Mouse (Mus musculus) hindbrain, embryonic 12.5 days (tissue): ENCODE data around the gene Ramac. TPM values are rescaled to one million over a fixed set of nuclear protein-coding genes. Genes with fewer than 3 reads are reported as not detected.

ENCODE experiments used
- ATAC-seq: fragments of 200-750 bp; cut with Nextera tagmentation; 2 replicates; pipeline ENCODE4 v1.8.0; 2017; ENCODE audit warnings: moderate TSS enrichment; ENCODE audit not compliant: low FRiP score
- H3K27ac ChIP-seq: fragments of 300-500 bp; sonication (generic); 2 replicates; pipeline ENCODE4 v1.5.1; 2016; ENCODE audit warnings: mild to moderate bottlenecking
- H3K27me3 ChIP-seq: fragments of 300-500 bp; sonication (generic); 2 replicates; pipeline ENCODE4 v1.6.1; 2016; ENCODE audit warnings: mild to moderate bottlenecking
- H3K36me3 ChIP-seq: fragments of 300-500 bp; sonication (generic); 2 replicates; pipeline ENCODE4 v1.6.1; 2016; ENCODE audit warnings: mild to moderate bottlenecking
- H3K4me1 ChIP-seq: fragments of 300-500 bp; sonication (generic); 2 replicates; pipeline ENCODE4 v1.6.1; 2016
- H3K4me2 ChIP-seq: fragments of 300-500 bp; sonication (generic); replicated peaks from 2 replicates; pipeline ENCODE4 v1.6.1; 2016; ENCODE audit warnings: mild to moderate bottlenecking
- H3K4me3 ChIP-seq: fragments of 300-500 bp; sonication (generic); 2 replicates; pipeline ENCODE4 v1.5.1; 2016; ENCODE audit warnings: mild to moderate bottlenecking
- H3K9ac ChIP-seq: fragments of 300-500 bp; sonication (generic); 2 replicates; pipeline ENCODE4 v1.6.1; 2016; ENCODE audit warnings: mild to moderate bottlenecking, moderate library complexity
- H3K9me3 ChIP-seq: fragments of 300-500 bp; sonication (generic); replicated peaks from 2 replicates; pipeline ENCODE4 v1.6.1; 2016; ENCODE audit warnings: mild to moderate bottlenecking
- WGBS: fragments of 180-500 bp; shearing (Covaris S2); methylation state at CpG from one replicate; pipeline ENCODE4 v1.1.7; 2016; 5-methylcytosine and 5-hydroxymethylcytosine counted together
- polyA plus RNA-seq: library from polyadenylated mRNA; unstranded; fragments of >200 nt; fragmentation: Nextera tagmentation; extraction: Ambion mirVana; gene quantifications from 2 replicates; pipeline ENCODE4 v1.2.1, GENCODE M21; 2016

Ramac gene
- polyA plus RNA-seq, 1 experiment from 2014 or later: 117 TPM

- no peak overlapping the region for H3K4me2 ChIP-seq
- WGBS: 70% methylated on average over 9 of the region's 9 CpGs
- no peak overlapping the region for H3K9ac ChIP-seq
- no peak for ATAC-seq
- no peak overlapping the region for H3K27ac ChIP-seq
- no peaks in the 10 kb centered on the region for H3K27me3 ChIP-seq
- no peaks in the 10 kb centered on the region for H3K9me3 ChIP-seq
- no peaks in the 10 kb centered on the region for H3K4me1 ChIP-seq
- no peak overlapping the region for H3K4me3 ChIP-seq
- H3K36me3 ChIP-seq: no peaks in the 10 kb centered on the region
These were observed 27.3 kb upstream of the Ramac start for GRCm38 (mm10) chr7:81735300-81736048.

GRCm38 (mm10) chr7:81738720-81739385, 23.9 kb upstream of the Ramac start:
- no peak overlapping the region for H3K4me3 ChIP-seq
- H3K9me3 ChIP-seq: no peaks in the 10 kb centered on the region
- H3K27me3 ChIP-seq: no peaks in the 10 kb centered on the region
- no peak overlapping the region for H3K27ac ChIP-seq
- no peaks in the 10 kb centered on the region for H3K4me1 ChIP-seq
- H3K36me3 ChIP-seq: no peaks in the 10 kb centered on the region
- H3K4me2 ChIP-seq: no peak overlapping the region
- no peak overlapping the region for H3K9ac ChIP-seq
- WGBS: 83% methylated on average over 8 of the region's 8 CpGs
- ATAC-seq: no peak

- H3K9ac ChIP-seq: no peak overlapping the region
- H3K36me3 ChIP-seq: no peaks in the 10 kb centered on the region
- H3K4me2 ChIP-seq: no peak overlapping the region
- no peaks in the 10 kb centered on the region for H3K9me3 ChIP-seq
- no peak overlapping the region for H3K4me3 ChIP-seq
- ATAC-seq: no peak
- H3K27ac ChIP-seq: no peak overlapping the region
- no peaks in the 10 kb centered on the region for H3K27me3 ChIP-seq
- 91% methylated on average over 7 of the region's 7 CpGs for WGBS
- no peaks in the 10 kb centered on the region for H3K4me1 ChIP-seq
These were observed 22.7 kb upstream of the Ramac start for GRCm38 (mm10) chr7:81740010-81740409.

GRCm38 (mm10) chr7:81744145-81744544, 18.6 kb upstream of the Ramac start:
- Histone ChIP-seq H3K9ac (no peak overlapping the region), H3K4me3 (no peak overlapping the region), H3K27me3 (no peaks in the 10 kb centered on the region), H3K9me3 (0 out of 2 replicates have a peak, but pooled peaks cover 4% of the 10 kb centered on the region), H3K4me2 (no peak overlapping the region), H3K4me1 (no peaks in the 10 kb centered on the region), H3K36me3 (no peaks in the 10 kb centered on the region), H3K27ac (no peak overlapping the region)
- WGBS: 74% methylated on average over 4 of the region's 4 CpGs
- no peak for ATAC-seq

- Histone ChIP-seq H3K4me1 (no peaks in the 10 kb centered on the region), H3K36me3 (no peaks in the 10 kb centered on the region), H3K4me3 (no peak overlapping the region), H3K9ac (no peak overlapping the region), H3K9me3 (0 out of 2 replicates have a peak, but pooled peaks cover 4% of the 10 kb centered on the region), H3K27me3 (no peaks in the 10 kb centered on the region), H3K27ac (no peak overlapping the region), H3K4me2 (no peak overlapping the region)
- 83% methylated on average over 3 of the region's 3 CpGs for WGBS
- no peak for ATAC-seq
These were observed 14.8 kb upstream of the Ramac start for GRCm38 (mm10) chr7:81747956-81748355.

GRCm38 (mm10) chr7:81763110-81763845, 553 bp downstream of the Ramac start:
- Histone ChIP-seq H3K27me3 (no peaks in the 10 kb centered on the region), H3K9ac (peak overlapping the region; percentile 85), H3K9me3 (no peaks in the 10 kb centered on the region), H3K27ac (peak overlapping the region; percentile 87), H3K36me3 (no peaks in the 10 kb centered on the region), H3K4me3 (peak overlapping the region; percentile 92), H3K4me2 (peak overlapping the region; percentile 94), H3K4me1 (peaks cover 9% of the 10 kb centered on the region)
- WGBS: 3% methylated on average over 60 of the region's 60 CpGs
- ATAC-seq: peak; percentile 80

- Histone ChIP-seq H3K4me3 (no peak overlapping the region), H3K4me1 (no peaks in the 10 kb centered on the region), H3K4me2 (no peak overlapping the region), H3K27me3 (no peaks in the 10 kb centered on the region), H3K27ac (no peak overlapping the region), H3K9ac (no peak overlapping the region), H3K9me3 (0 out of 2 replicates have a peak, but pooled peaks cover 4% of the 10 kb centered on the region), H3K36me3 (no peaks in the 10 kb centered on the region; the same call in 1 of the 2 replicates)
- 86% methylated on average over 10 of the region's 10 CpGs for WGBS
- ATAC-seq: no peak
These were observed 10.2 kb downstream of the Ramac start for GRCm38 (mm10) chr7:81772786-81773539.

GRCm38 (mm10) chr7:81775325-81775724, 12.6 kb downstream of the Ramac start:
- no peak for ATAC-seq
- H3K9ac ChIP-seq: no peak overlapping the region
- peaks cover 7% of the 10 kb centered on the region for H3K36me3 ChIP-seq
- H3K4me1 ChIP-seq: no peaks in the 10 kb centered on the region
- WGBS: 71% methylated on average over 5 of the region's 5 CpGs
- H3K27me3 ChIP-seq: no peaks in the 10 kb centered on the region
- no peak overlapping the region for H3K27ac ChIP-seq
- no peak overlapping the region for H3K4me3 ChIP-seq
- 0 out of 2 replicates have a peak, but pooled peaks cover 4% of the 10 kb centered on the region for H3K9me3 ChIP-seq
- no peak overlapping the region for H3K4me2 ChIP-seq

GRCm38 (mm10) chr7:81777667-81778218, 15.0 kb downstream of the Ramac start:
- 77% methylated on average over 10 of the region's 10 CpGs for WGBS
- no peaks in the 10 kb centered on the region for H3K4me1 ChIP-seq
- no peak overlapping the region for H3K4me2 ChIP-seq
- peaks cover 28% of the 10 kb centered on the region for H3K36me3 ChIP-seq
- no peaks in the 10 kb centered on the region for H3K27me3 ChIP-seq
- 0 out of 2 replicates have a peak, but pooled peaks cover 4% of the 10 kb centered on the region for H3K9me3 ChIP-seq
- H3K27ac ChIP-seq: no peak overlapping the region
- H3K4me3 ChIP-seq: no peak overlapping the region
- no peak for ATAC-seq
- H3K9ac ChIP-seq: no peak overlapping the region

- ATAC-seq: peak; percentile 36; the same call in 1 of the 2 replicates
- Histone ChIP-seq H3K36me3 (peaks cover 14% of the 10 kb centered on the region), H3K9me3 (no peaks in the 10 kb centered on the region), H3K4me2 (peak overlapping the region; percentile 76), H3K27ac (peak overlapping the region; percentile 99), H3K4me1 (peaks cover 10% of the 10 kb centered on the region), H3K4me3 (peak overlapping the region; percentile 61), H3K27me3 (no peaks in the 10 kb centered on the region), H3K9ac (peak overlapping the region; percentile 85)
- WGBS: 7% methylated on average over 5 of the region's 5 CpGs
These were observed 25.8 kb downstream of the Ramac start for GRCm38 (mm10) chr7:81788536-81788935.

- peaks cover 18% of the 10 kb centered on the region for H3K36me3 ChIP-seq
- peak within 1 kb of the TSS; percentile 76 for H3K4me2 ChIP-seq
- peak within 1 kb of the TSS; percentile 99 for H3K27ac ChIP-seq
- WGBS: under 1% methylated on average over 38 of the region's 38 CpGs
- peak within 1 kb of the TSS; percentile 85 for H3K9ac ChIP-seq
- peak; percentile 96 for ATAC-seq
- H3K4me3 ChIP-seq: peak within 1 kb of the TSS; percentile 61
- no peaks in the 10 kb centered on the region for H3K27me3 ChIP-seq
- H3K4me1 ChIP-seq: peaks cover 10% of the 10 kb centered on the region
- no peaks in the 10 kb centered on the region for H3K9me3 ChIP-seq
These were observed 26.5 kb downstream of the Ramac start, which contains the start of gene 3110040N11Rik for GRCm38 (mm10) chr7:81789095-81789757. Gene 3110040N11Rik, minus strand, starts transcription at chr7:81789478.
